Mouse (Mus musculus): ENCODE measurements around the gene Tktl1. TPM values are rescaled to one million over a fixed set of nuclear protein-coding genes. Genes with fewer than 3 reads are reported as not detected.
"Not testable (repeated sequence)": the region's sequence is repeated elsewhere in the genome, so short reads cannot be mapped to it uniquely, and the experiment has no call there.

Gene Tktl1
- polyA plus RNA-seq (2015; fragmentation: Nextera tagmentation; extraction: Ambion mirVana), result not detected in 2 replicates

DNA sequence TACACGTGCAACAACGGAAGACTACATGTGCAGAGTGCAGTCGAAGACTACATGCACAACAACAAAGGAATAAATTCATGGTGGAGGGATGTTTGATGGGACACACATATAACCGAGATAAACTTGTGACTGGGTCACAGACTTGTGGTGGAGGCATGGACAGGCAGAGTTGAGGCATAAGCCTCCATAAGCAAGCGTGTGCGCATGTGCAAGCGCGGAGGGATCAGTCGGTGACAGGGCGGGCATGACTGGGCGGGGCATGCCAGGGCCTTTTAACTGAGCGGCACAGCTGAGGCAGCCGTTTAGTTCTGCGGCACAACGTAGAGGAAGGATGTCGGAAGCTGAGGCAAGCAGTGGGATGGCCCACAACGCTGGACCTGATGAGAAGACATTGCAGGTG, at the start of gene Tktl1:
Gene Tktl1, plus strand, starts transcription at position 301 of the 400 bp plus-strand sequence.
- no peaks in the 10 kb centered on the region for H3K4me1 ChIP-seq (replicated peaks; ENCODE audit: insufficient read depth, low read length)
- H3K27me3 ChIP-seq (ENCODE audit: insufficient read depth, low read length), result no peaks in the 10 kb centered on the region
- no peak within 1 kb of the TSS for H3K4me2 ChIP-seq (ENCODE audit: low read length)
- no peak for ATAC-seq (replicated peaks; ENCODE audit: low FRiP score, low read depth)
- H3K9ac ChIP-seq (ENCODE audit: low read depth, low read length), result no peak within 1 kb of the TSS
- WGBS, result 88% methylated on average over 17 of the region's 17 CpGs
- H3K36me3 ChIP-seq (ENCODE audit: insufficient read depth, low read length), result no peaks in the 10 kb centered on the region
- no peak for DNase-seq (ENCODE audit: low spot score)
- no peaks in the 10 kb centered on the region for H3K9me3 ChIP-seq (replicated peaks; ENCODE audit: low read length)
- no peak within 1 kb of the TSS for H3K27ac ChIP-seq
- no peak for TF ChIP-seq CTCF (IDR thresholded peaks at IDR 0.05; ENCODE audit: low read depth)
- no peak within 1 kb of the TSS for H3K4me3 ChIP-seq (replicated peaks; ENCODE audit: low read depth, low read length)

DNA sequence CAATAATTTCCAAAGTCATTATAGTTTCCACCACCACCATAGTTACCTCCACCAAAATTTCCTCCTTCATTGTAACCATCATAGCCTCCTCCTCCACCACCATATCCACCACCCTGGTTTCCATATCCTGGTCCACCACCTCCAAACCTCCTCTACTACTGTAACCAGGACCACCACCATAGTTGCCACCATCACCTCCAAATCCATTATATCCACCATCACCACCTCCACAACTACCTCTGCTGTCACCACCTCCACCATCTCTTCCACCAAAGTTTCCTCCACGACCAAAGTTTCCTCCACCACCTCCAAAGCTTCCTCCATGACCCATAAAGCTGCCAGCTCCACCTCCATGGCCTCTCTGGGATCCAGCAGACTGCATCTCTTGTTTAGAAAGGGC, 41.8 kb upstream of the Tktl1 start, which contains the start of gene Mecp2:
Gene Mecp2, minus strand, starts transcription at position 101 of the 400 bp plus-strand sequence.
- H3K27ac ChIP-seq; DNase-seq (ENCODE audit: low spot score); H3K4me2 ChIP-seq (ENCODE audit: low read length); H3K4me1 ChIP-seq (replicated peaks; ENCODE audit: insufficient read depth, low read length); H3K9ac ChIP-seq (ENCODE audit: low read depth, low read length); ATAC-seq (replicated peaks; ENCODE audit: low FRiP score, low read depth); H3K36me3 ChIP-seq (ENCODE audit: insufficient read depth, low read length); H3K27me3 ChIP-seq (ENCODE audit: insufficient read depth, low read length); H3K4me3 ChIP-seq (replicated peaks; ENCODE audit: low read depth, low read length); H3K9me3 ChIP-seq (replicated peaks; ENCODE audit: low read length): not testable (repeated sequence)
- WGBS, result 22% methylated on average over 1 of the region's 1 CpGs

DNA sequence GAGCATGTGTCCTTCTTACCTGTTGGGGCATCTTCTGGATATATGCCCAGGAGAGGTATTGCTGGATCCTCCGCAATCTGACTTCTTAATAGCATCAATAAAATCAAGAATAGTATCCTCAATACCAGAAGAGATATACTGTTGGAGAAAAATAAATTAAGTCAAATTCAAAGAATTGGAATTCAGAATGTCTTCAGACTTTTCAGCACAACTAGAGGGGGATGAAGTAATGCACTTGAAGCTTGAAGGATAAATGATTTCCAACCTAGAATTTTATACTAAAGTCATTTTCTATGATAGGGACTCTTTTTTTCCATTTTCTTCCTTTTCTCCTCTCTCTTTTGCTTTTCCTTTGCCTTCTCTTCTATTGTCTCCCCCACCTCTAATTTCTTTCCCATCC, 9.3 kb upstream of the Tktl1 start, which contains the start of gene Tex28:
Gene Tex28, minus strand, starts transcription at position 101 of the 400 bp plus-strand sequence.
- WGBS, result 90% methylated on average over 1 of the region's 1 CpGs
- no peak for DNase-seq (ENCODE audit: low spot score)
- no peak for TF ChIP-seq CTCF (IDR thresholded peaks at IDR 0.05; ENCODE audit: low read depth)

DNA sequence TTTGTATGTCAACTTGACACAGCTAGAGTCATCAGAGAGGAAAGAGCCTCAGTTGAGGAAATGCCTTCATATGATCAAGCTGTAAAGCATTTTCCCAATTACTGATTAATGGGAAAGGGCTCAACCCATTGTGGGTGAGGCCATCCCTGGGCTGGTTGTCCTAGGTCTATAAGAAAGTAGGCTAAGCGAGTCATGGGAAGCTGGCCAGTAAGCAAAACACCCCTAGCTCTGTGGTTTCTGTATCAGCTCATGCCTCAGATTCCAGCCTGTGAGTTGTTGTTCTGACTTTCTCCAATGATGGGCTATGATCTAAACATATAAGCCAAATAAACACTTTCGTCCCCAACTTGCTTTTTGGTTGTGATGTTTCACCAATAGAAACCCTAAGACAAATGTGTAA, 26.5 kb downstream of the Tktl1 start:
- ATAC-seq (replicated peaks; ENCODE audit: low FRiP score, low read depth) (no peak), DNase-seq (ENCODE audit: low spot score) (no peak)
- H3K9me3 ChIP-seq (replicated peaks; ENCODE audit: low read length), result no peaks in the 10 kb centered on the region
- 81% methylated on average over 2 of the region's 2 CpGs for WGBS
- H3K27me3 ChIP-seq (ENCODE audit: insufficient read depth, low read length), result no peaks in the 10 kb centered on the region
- no peak overlapping the region for H3K9ac ChIP-seq (ENCODE audit: low read depth, low read length)
- no peak overlapping the region for H3K4me3 ChIP-seq (replicated peaks; ENCODE audit: low read depth, low read length)
- H3K27ac ChIP-seq, result no peak overlapping the region
- H3K36me3 ChIP-seq (ENCODE audit: insufficient read depth, low read length), result no peaks in the 10 kb centered on the region
- TF ChIP-seq CTCF (IDR thresholded peaks at IDR 0.05; ENCODE audit: low read depth), result no peak
- H3K4me2 ChIP-seq (ENCODE audit: low read length), result no peak overlapping the region
- no peaks in the 10 kb centered on the region for H3K4me1 ChIP-seq (replicated peaks; ENCODE audit: insufficient read depth, low read length)

More for the DNA sequence above, 9.3 kb upstream of the Tktl1 start, which contains the start of gene Tex28:
- Histone ChIP-seq H3K4me1 (replicated peaks; ENCODE audit: insufficient read depth, low read length) (no peaks in the 10 kb centered on the region), H3K27ac (no peak within 1 kb of the TSS), H3K36me3 (ENCODE audit: insufficient read depth, low read length) (no peaks in the 10 kb centered on the region), H3K4me2 (ENCODE audit: low read length) (no peak within 1 kb of the TSS), H3K27me3 (ENCODE audit: insufficient read depth, low read length) (no peaks in the 10 kb centered on the region), H3K9ac (ENCODE audit: low read depth, low read length) (no peak within 1 kb of the TSS), H3K9me3 (replicated peaks; ENCODE audit: low read length) (no peaks in the 10 kb centered on the region), H3K4me3 (replicated peaks; ENCODE audit: low read depth, low read length) (no peak within 1 kb of the TSS)
- no peak for ATAC-seq (replicated peaks; ENCODE audit: low FRiP score, low read depth)

DNA sequence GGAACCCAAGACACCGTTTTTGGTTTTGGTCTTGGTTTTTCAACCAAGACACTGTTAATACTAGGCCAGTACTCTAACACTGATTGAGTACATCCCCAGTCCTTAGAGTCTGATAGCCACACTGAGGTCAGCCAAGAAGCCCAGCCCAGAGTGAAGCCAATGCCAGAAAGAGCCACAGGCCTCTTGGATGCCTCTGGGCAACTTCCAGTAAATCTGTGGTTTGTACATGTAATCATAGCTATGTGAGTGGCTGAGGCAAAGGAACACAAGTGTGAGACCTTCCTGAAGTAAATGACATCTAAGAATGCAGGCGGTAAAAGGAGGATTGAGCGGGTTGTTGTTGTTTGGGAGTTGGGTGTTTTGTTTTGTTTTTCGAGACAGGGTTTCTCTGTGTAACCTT, 41.4 kb downstream of the Tktl1 start:
- Histone ChIP-seq H3K4me2 (ENCODE audit: low read length) (no peak overlapping the region), H3K9me3 (replicated peaks; ENCODE audit: low read length) (no peaks in the 10 kb centered on the region), H3K4me1 (replicated peaks; ENCODE audit: insufficient read depth, low read length) (no peaks in the 10 kb centered on the region), H3K27ac (no peak overlapping the region), H3K36me3 (ENCODE audit: insufficient read depth, low read length) (peaks cover 3% of the 10 kb centered on the region; the same call in 1 of the 2 replicates), H3K4me3 (replicated peaks; ENCODE audit: low read depth, low read length) (no peak overlapping the region), H3K27me3 (ENCODE audit: insufficient read depth, low read length) (no peaks in the 10 kb centered on the region), H3K9ac (ENCODE audit: low read depth, low read length) (no peak overlapping the region)
- ATAC-seq (replicated peaks; ENCODE audit: low FRiP score, low read depth) (no peak), DNase-seq (ENCODE audit: low spot score) (no peak)
- TF ChIP-seq CTCF (IDR thresholded peaks at IDR 0.05; ENCODE audit: low read depth), result no peak
- 87% methylated on average over 4 of the region's 4 CpGs for WGBS

DNA sequence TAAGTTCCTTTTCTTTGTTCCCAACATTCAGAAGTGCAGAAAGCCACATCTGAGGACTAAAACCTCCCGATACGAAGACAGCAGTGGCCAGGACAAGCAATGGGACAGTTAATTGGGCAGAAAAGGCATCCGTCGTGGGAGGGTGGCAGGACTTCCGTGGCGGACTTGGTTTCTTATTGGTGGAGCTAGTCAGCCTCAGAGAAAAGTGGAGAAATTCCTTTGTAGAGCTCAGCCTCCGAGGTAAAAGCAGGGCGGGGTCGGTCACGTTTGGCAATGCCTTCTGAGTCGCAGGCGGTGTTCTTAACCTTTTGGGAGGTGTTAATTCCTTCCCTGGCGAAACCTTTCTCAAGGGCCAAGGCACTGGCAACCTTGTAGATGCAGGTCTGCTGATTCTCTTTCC, 42.4 kb downstream of the Tktl1 start:
- H3K4me2 ChIP-seq (ENCODE audit: low read length), result no peak overlapping the region
- H3K27me3 ChIP-seq (ENCODE audit: insufficient read depth, low read length), result no peaks in the 10 kb centered on the region
- no peaks in the 10 kb centered on the region for H3K9me3 ChIP-seq (replicated peaks; ENCODE audit: low read length)
- DNase-seq (ENCODE audit: low spot score) (no peak), ATAC-seq (replicated peaks; ENCODE audit: low FRiP score, low read depth) (no peak)
- no peak overlapping the region for H3K27ac ChIP-seq
- H3K4me1 ChIP-seq (replicated peaks; ENCODE audit: insufficient read depth, low read length), result no peaks in the 10 kb centered on the region
- H3K36me3 ChIP-seq (ENCODE audit: insufficient read depth, low read length), result peaks cover 11% of the 10 kb centered on the region; the same call in 1 of the 2 replicates
- WGBS, result 53% methylated on average over 13 of the region's 13 CpGs
- TF ChIP-seq CTCF (IDR thresholded peaks at IDR 0.05; ENCODE audit: low read depth), result no peak
- H3K9ac ChIP-seq (ENCODE audit: low read depth, low read length), result no peak overlapping the region
- no peak overlapping the region for H3K4me3 ChIP-seq (replicated peaks; ENCODE audit: low read depth, low read length)

DNA sequence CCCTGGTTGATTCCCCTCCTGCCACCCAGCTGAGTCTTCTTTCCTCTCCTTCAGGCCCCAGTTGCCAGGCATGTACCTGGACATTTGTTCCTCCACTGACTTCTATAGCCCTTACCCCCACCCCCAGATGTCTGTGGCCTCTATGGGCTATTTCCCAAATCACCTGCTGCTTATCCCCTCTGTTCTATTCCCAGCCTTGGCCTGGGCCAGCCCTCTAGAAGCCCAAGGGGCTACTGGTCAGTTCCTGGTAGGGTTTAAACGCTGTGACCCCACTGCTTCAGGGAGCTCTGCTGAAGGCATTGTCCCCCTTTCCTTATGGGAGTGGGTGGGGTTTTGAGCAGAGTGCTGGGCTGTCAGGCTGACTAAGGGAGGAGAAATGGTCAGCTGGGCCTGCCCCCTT, 43.0 kb downstream of the Tktl1 start:
- ATAC-seq (replicated peaks; ENCODE audit: low FRiP score, low read depth); DNase-seq (ENCODE audit: low spot score); H3K4me2 ChIP-seq (ENCODE audit: low read length); H3K4me3 ChIP-seq (replicated peaks; ENCODE audit: low read depth, low read length); H3K27me3 ChIP-seq (ENCODE audit: insufficient read depth, low read length); H3K27ac ChIP-seq; H3K4me1 ChIP-seq (replicated peaks; ENCODE audit: insufficient read depth, low read length); H3K9me3 ChIP-seq (replicated peaks; ENCODE audit: low read length); H3K9ac ChIP-seq (ENCODE audit: low read depth, low read length): not testable (repeated sequence)
- H3K36me3 ChIP-seq (ENCODE audit: insufficient read depth, low read length), result peaks cover 17% of the 10 kb centered on the region; the same call in 1 of the 2 replicates
- WGBS, result 61% methylated on average over 1 of the region's 1 CpGs
